Mouse (Mus musculus) stomach, postnatal 0 days (tissue): ENCODE results near the gene Mgll.

Experiments
- CTCF ChIP-seq: IDR thresholded peaks from 2 replicates; pipeline ENCODE4 v1.5.1; 2016; ENCODE audit warnings: antibody characterized with exemption, low read depth, mild to moderate bottlenecking, moderate library complexity
- EP300 ChIP-seq: optimal IDR thresholded peaks from 2 replicates; pipeline ENCODE3; 2016; ENCODE audit warnings: antibody characterized with exemption

DNA sequence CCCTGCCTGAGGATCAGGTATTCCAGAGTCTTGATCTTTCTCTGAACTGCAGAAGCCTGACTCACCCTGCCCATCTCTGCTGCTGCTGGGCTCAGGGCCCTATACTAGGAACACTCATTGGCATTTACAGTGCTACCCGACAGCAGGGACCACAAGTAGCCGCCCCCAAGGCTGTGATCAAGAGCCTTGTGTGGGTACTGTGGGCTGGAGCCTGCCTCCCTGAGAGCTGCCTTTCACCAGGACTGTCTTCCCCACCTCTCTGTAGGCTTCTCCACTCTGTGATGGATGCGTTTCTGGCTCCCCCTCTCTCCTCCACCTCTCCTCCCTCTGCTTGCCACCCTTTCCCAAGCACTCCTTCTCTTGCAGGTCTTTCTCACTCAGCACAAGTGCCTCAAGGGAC is 12.9 kb upstream of the Mgll start:
- TF ChIP-seq CTCF, result no peak
- no peak for TF ChIP-seq EP300
